Mouse (Mus musculus): ENCODE measurements around the gene Mtus2. TPM values are rescaled to one million over a fixed set of nuclear protein-coding genes. Genes with fewer than 3 reads are reported as not detected.
A peak's percentile ranks its signal among the peaks of the same experiment; 100 is the strongest.
"Not testable (repeated sequence)": the region's sequence is repeated elsewhere in the genome, so short reads cannot be mapped to it uniquely, and the experiment has no call there.

Gene Mtus2
- total RNA-seq, 2 experiments from 2014 or later = 38.4 to 42.0 TPM

GRCm38 (mm10) chr5:147928668-147929497, 28.2 kb upstream of the Mtus2 start:
- no peak for DNase-seq (ENCODE audit: extremely low spot score in 1 of 2, low spot score in 2 of 2)

GRCm38 (mm10) chr5:147935096-147935495, 22.0 kb upstream of the Mtus2 start:
- H3K4me3 ChIP-seq = no peak overlapping the region
- TF ChIP-seq CTCF (IDR thresholded peaks at IDR 0.05) = no peak
- intact Hi-C loops (cut with DNase I) = no loop called here
- no peak overlapping the region for H3K27ac ChIP-seq
- DNase-seq (ENCODE audit: extremely low spot score in 1 of 2, low spot score in 2 of 2) = no peak

More at GRCm38 (mm10) chr5:147928668-147929497, 28.2 kb upstream of the Mtus2 start:
- Histone ChIP-seq H3K4me3 (no peak overlapping the region), H3K27ac (no peak overlapping the region)
- TF ChIP-seq CTCF (IDR thresholded peaks at IDR 0.05) = peak; percentile 42
- intact Hi-C loops (cut with DNase I) = no loop called here

- H3K27ac ChIP-seq = no peak overlapping the region
- H3K4me3 ChIP-seq = no peak overlapping the region
- intact Hi-C loops (cut with DNase I) = no loop called here
- no peak for DNase-seq (ENCODE audit: extremely low spot score in 1 of 2, low spot score in 2 of 2)
- TF ChIP-seq CTCF (IDR thresholded peaks at IDR 0.05) = no peak
Measured at GRCm38 (mm10) chr5:147939226-147939625, 17.9 kb upstream of the Mtus2 start.

GRCm38 (mm10) chr5:147945000-147945666, 12.0 kb upstream of the Mtus2 start:
- Histone ChIP-seq H3K4me3 (no peak overlapping the region), H3K27ac (no peak overlapping the region)
- peak; percentile 66 for TF ChIP-seq CTCF (IDR thresholded peaks at IDR 0.05)
- intact Hi-C loops (cut with DNase I) = loop anchor here (5.0 to 10.0 kb wide), 3 partner anchors 43 to 543 kb away; partner anchors contain the start of gene Flt3
- DNase-seq (ENCODE audit: extremely low spot score in 1 of 2, low spot score in 2 of 2) = no peak

GRCm38 (mm10) chr5:147949881-147950280, 7.2 kb upstream of the Mtus2 start:
- intact Hi-C loops (cut with DNase I) = loop anchor here (5.0 to 10.0 kb wide), 3 partner anchors 48 to 548 kb away; partner anchors contain the start of gene Flt3
- DNase-seq (ENCODE audit: extremely low spot score in 1 of 2, low spot score in 2 of 2) = no peak

GRCm38 (mm10) chr5:147951751-147952150, 5.4 kb upstream of the Mtus2 start:
- TF ChIP-seq CTCF (IDR thresholded peaks at IDR 0.05) = no peak

More at GRCm38 (mm10) chr5:147949881-147950280, 7.2 kb upstream of the Mtus2 start:
- Histone ChIP-seq H3K27ac (no peak overlapping the region), H3K4me3 (no peak overlapping the region)
- TF ChIP-seq CTCF (IDR thresholded peaks at IDR 0.05) = no peak

GRCm38 (mm10) chr5:147953181-147953580, 3.9 kb upstream of the Mtus2 start:
- H3K27ac ChIP-seq; H3K4me3 ChIP-seq; DNase-seq (ENCODE audit: extremely low spot score in 1 of 2, low spot score in 2 of 2); intact Hi-C loops (cut with DNase I): not testable (repeated sequence)

More at GRCm38 (mm10) chr5:147951751-147952150, 5.4 kb upstream of the Mtus2 start:
- Histone ChIP-seq H3K4me3 (no peak overlapping the region), H3K27ac (no peak overlapping the region)
- intact Hi-C loops (cut with DNase I) = no loop called here
- no peak for DNase-seq (ENCODE audit: extremely low spot score in 1 of 2, low spot score in 2 of 2)

GRCm38 (mm10) chr5:147955671-147956070, 1.4 kb upstream of the Mtus2 start:
- intact Hi-C loops (cut with DNase I) = no loop called here
- no peak overlapping the region for H3K4me3 ChIP-seq
- TF ChIP-seq CTCF (IDR thresholded peaks at IDR 0.05) = no peak
- H3K27ac ChIP-seq = no peak overlapping the region; the same call in 1 of the 2 replicates
- no peak for DNase-seq (ENCODE audit: extremely low spot score in 1 of 2, low spot score in 2 of 2)

- no peak for DNase-seq (ENCODE audit: extremely low spot score in 1 of 2, low spot score in 2 of 2)
- peak overlapping the region; percentile 66 for H3K4me3 ChIP-seq
- TF ChIP-seq CTCF (IDR thresholded peaks at IDR 0.05) = no peak
- intact Hi-C loops (cut with DNase I) = no loop called here
- H3K27ac ChIP-seq = peak overlapping the region; percentile 96
Measured at GRCm38 (mm10) chr5:147956421-147956820, 699 bp upstream of the Mtus2 start.

GRCm38 (mm10) chr5:147957592-147958271, 612 bp downstream of the Mtus2 start:
- peak; percentile 88 to 89 for DNase-seq (ENCODE audit: extremely low spot score in 1 of 2, low spot score in 2 of 2)
- intact Hi-C loops (cut with DNase I) = loop anchor here (1.0 kb wide), 3 partner anchors 133 to 282 kb away; no protein-coding TSS in a partner anchor
- TF ChIP-seq CTCF (IDR thresholded peaks at IDR 0.05) = no peak
- peak overlapping the region; percentile 66 for H3K4me3 ChIP-seq
- H3K27ac ChIP-seq = peak overlapping the region; percentile 96

- intact Hi-C loops (cut with DNase I) = no loop called here
- Histone ChIP-seq H3K27ac (peak overlapping the region; percentile 96), H3K4me3 (peak overlapping the region; percentile 66)
- TF ChIP-seq CTCF (IDR thresholded peaks at IDR 0.05) = no peak
- DNase-seq (ENCODE audit: extremely low spot score in 1 of 2, low spot score in 2 of 2) = no peak
Measured at GRCm38 (mm10) chr5:147958552-147958951, 1.4 kb downstream of the Mtus2 start.
